Mouse (Mus musculus): ENCODE measurements around the gene Hist1h2bl. TPM values are rescaled to one million over a fixed set of nuclear protein-coding genes. Genes with fewer than 3 reads are reported as not detected.
A peak's percentile ranks its signal among the peaks of the same experiment; 100 is the strongest.
"Not testable (repeated sequence)": the region's sequence is repeated elsewhere in the genome, so short reads cannot be mapped to it uniquely, and the experiment has no call there.

Gene Hist1h2bl
- polyA plus RNA-seq (2015; fragmentation: Nextera tagmentation; extraction: Ambion mirVana), result not detected in 2 replicates

DNA sequence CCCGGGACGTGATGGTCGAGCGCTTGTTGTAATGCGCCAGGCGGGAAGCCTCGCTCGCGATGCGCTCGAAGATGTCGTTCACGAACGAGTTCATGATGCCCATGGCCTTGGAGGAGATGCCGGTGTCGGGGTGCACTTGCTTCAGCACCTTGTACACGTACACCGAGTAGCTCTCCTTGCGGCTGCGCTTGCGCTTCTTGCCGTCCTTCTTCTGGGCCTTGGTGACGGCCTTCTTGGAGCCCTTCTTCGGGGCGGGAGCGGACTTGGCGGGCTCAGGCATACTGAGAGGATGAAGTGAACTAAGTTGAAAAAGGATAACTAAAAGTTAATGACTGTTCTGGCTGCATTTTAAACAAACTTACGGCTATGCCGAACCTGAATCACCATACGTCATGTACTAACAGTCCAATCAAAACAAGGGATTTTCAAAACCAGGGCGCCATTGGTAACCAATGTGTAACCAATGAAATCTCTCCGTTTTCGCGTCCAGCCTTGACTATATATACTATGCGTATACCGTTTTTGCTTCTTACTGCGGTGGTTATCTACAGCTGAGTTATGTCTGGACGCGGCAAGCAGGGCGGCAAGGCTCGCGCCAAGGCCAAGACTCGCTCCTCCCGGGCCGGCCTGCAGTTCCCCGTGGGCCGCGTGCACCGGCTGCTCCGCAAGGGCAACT is at the start of gene Hist1h2bl, which contains the start of gene Hist1h2ai:
Gene Hist1h2bl, minus strand, starts transcription at position 280 of the 676 bp plus-strand sequence.
Gene Hist1h2ai, plus strand, starts transcription at position 559 of the 676 bp plus-strand sequence.
- 2% methylated on average over 24 of the region's 50 CpGs for WGBS
- Histone ChIP-seq H3K4me1 (ENCODE audit: insufficient read depth, low read depth, low read length) (peaks cover 17% of the 10 kb centered on the region; the same call in 1 of the 2 replicates), H3K9ac (replicated peaks; ENCODE audit: low read depth) (peak within 1 kb of the TSS; percentile 39), H3K4me3 (ENCODE audit: low read depth, low read length) (peak within 1 kb of the TSS; percentile 35), H3K4me2 (replicated peaks; ENCODE audit: low read depth, low read length) (peak within 1 kb of the TSS; percentile 67), H3K27ac (ENCODE audit: low read length) (peak within 1 kb of the TSS; percentile 79)
- ATAC-seq (peak; percentile 94), DNase-seq (ENCODE audit: low spot score) (peak; percentile 98)
- H3K36me3 ChIP-seq (ENCODE audit: insufficient read depth, low read length); H3K9me3 ChIP-seq (ENCODE audit: low read length); H3K27me3 ChIP-seq (replicated peaks; ENCODE audit: insufficient read depth, low read length): not testable (repeated sequence)
- TF ChIP-seq EP300 (IDR thresholded peaks at IDR 0.05), result peak; percentile 51; the same call in 1 of the 2 replicates

DNA sequence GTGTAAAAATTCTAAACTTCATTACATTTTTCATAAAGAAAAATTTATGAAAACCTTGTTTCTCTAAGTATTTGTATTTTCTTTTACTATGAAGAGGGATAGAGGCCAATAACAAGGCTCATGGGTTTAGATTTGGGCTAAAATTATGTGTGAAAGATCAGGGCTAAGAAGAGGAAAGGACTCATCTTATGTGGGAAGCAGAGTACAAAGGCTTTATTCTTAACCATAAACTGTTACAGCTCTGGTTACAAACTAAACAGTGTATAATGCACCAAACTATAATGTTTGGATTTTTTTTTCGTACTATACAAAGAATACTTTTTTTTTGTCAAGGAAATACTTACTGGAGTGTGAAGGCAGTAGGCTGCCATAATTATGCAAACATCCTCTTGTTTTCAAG is 39.8 kb upstream of the Hist1h2bl start:
- Histone ChIP-seq H3K9ac (replicated peaks; ENCODE audit: low read depth) (no peak overlapping the region), H3K4me2 (replicated peaks; ENCODE audit: low read depth, low read length) (no peak overlapping the region), H3K27ac (ENCODE audit: low read length) (no peak overlapping the region), H3K4me3 (ENCODE audit: low read depth, low read length) (no peak overlapping the region), H3K9me3 (ENCODE audit: low read length) (no peaks in the 10 kb centered on the region), H3K36me3 (ENCODE audit: insufficient read depth, low read length) (no peaks in the 10 kb centered on the region), H3K27me3 (replicated peaks; ENCODE audit: insufficient read depth, low read length) (no peaks in the 10 kb centered on the region), H3K4me1 (ENCODE audit: insufficient read depth, low read depth, low read length) (no peaks in the 10 kb centered on the region; the same call in 1 of the 2 replicates)
- DNase-seq (ENCODE audit: low spot score) (no peak), ATAC-seq (no peak)
- WGBS, result 42% methylated on average over 1 of the region's 1 CpGs
- no peak for TF ChIP-seq CTCF (IDR thresholded peaks at IDR 0.05)
- TF ChIP-seq EP300 (IDR thresholded peaks at IDR 0.05), result no peak

DNA sequence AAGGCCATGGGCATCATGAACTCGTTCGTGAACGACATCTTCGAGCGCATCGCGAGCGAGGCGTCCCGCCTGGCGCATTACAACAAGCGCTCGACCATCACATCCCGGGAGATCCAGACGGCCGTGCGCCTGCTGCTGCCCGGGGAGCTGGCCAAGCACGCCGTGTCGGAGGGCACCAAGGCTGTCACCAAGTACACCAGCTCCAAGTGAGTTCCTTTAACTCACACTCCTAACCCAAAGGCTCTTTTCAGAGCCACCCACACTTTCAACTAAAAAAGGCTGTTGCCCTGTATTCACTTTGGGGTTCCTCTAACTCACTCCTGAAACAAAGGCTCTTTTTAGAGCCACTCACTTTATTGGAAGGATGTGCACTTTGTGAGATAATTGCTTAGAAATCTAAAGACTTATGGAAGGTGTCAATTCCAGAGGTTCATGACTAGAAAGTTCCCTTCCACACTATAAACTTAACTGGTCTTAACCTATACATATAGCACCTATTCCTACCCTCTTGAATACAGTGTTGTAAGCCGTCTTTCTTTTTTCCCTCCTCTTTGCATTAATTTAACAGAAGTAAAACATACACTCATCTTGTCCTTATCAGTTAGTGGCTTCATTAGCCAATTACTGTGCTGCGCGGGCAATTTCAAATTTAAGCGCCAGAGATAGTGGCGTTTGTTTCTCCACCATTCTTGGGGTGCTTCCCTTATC is 38.5 kb upstream of the Hist1h2bl start:
- under 1% methylated on average over 9 of the region's 26 CpGs for WGBS
- H3K27me3 ChIP-seq (replicated peaks; ENCODE audit: insufficient read depth, low read length); H3K4me1 ChIP-seq (ENCODE audit: insufficient read depth, low read depth, low read length); H3K9me3 ChIP-seq (ENCODE audit: low read length); H3K36me3 ChIP-seq (ENCODE audit: insufficient read depth, low read length): not testable (repeated sequence)
- peak; percentile 15; the same call in 1 of the 2 replicates for ATAC-seq
- Histone ChIP-seq H3K4me2 (replicated peaks; ENCODE audit: low read depth, low read length) (peak overlapping the region; percentile 66), H3K27ac (ENCODE audit: low read length) (peak overlapping the region; percentile 75; the same call in 1 of the 2 replicates), H3K9ac (replicated peaks; ENCODE audit: low read depth) (0 out of 2 replicates have a peak overlapping the region, but pooled peaks have one; percentile 9), H3K4me3 (ENCODE audit: low read depth, low read length) (peak overlapping the region; percentile 52)
- DNase-seq (ENCODE audit: low spot score), result peak; percentile 58

DNA sequence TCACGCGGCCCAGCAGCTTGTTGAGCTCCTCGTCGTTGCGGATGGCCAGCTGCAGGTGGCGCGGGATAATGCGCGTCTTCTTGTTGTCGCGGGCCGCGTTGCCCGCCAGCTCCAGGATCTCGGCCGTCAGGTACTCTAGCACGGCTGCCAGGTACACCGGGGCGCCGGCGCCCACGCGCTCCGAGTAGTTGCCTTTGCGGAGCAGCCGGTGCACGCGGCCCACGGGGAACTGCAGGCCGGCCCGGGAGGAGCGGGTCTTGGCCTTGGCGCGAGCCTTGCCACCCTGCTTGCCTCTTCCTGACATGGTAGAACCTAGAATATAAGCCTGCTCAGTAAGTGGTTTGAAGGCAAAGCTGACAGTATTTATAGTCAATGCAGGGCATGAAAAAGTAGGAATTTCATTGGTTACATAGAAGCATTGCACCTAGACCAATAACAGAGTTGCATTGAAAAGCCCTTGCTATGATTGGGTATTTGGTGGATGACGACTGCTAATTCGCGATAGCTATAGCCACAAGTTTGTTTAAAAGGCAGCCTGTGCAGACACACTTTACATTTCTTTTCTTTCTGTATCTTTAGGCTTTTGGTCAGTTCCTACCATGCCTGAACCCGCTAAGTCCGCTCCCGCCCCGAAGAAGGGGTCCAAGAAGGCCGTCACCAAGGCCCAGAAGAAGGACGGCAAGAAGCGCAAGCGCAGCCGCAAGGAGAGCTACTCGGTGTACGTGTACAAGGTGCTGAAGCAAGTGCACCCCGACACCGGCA is 37.8 kb upstream of the Hist1h2bl start, which contains the start of the genes Hist1h2ak and Hist1h2bn:
Gene Hist1h2ak, minus strand, starts transcription at position 304 of the 762 bp plus-strand sequence.
Gene Hist1h2bn, plus strand, starts transcription at position 600 of the 762 bp plus-strand sequence.
- Histone ChIP-seq H3K4me3 (ENCODE audit: low read depth, low read length) (peak within 1 kb of the TSS; percentile 52), H3K4me2 (replicated peaks; ENCODE audit: low read depth, low read length) (peak within 1 kb of the TSS; percentile 66), H3K27ac (ENCODE audit: low read length) (peak within 1 kb of the TSS; percentile 81), H3K9ac (replicated peaks; ENCODE audit: low read depth) (peak within 1 kb of the TSS; percentile 26)
- not testable (repeated sequence) for H3K36me3 ChIP-seq (ENCODE audit: insufficient read depth, low read length); H3K9me3 ChIP-seq (ENCODE audit: low read length); H3K4me1 ChIP-seq (ENCODE audit: insufficient read depth, low read depth, low read length); H3K27me3 ChIP-seq (replicated peaks; ENCODE audit: insufficient read depth, low read length)
- under 1% methylated on average over 28 of the region's 50 CpGs for WGBS
- ATAC-seq, result peak; percentile 94
- TF ChIP-seq EP300 (IDR thresholded peaks at IDR 0.05) (0 out of 2 replicates have a peak, but pooled peaks have one; percentile 33), CTCF (IDR thresholded peaks at IDR 0.05) (peak; percentile 51)
- peak; percentile 98 for DNase-seq (ENCODE audit: low spot score)

DNA sequence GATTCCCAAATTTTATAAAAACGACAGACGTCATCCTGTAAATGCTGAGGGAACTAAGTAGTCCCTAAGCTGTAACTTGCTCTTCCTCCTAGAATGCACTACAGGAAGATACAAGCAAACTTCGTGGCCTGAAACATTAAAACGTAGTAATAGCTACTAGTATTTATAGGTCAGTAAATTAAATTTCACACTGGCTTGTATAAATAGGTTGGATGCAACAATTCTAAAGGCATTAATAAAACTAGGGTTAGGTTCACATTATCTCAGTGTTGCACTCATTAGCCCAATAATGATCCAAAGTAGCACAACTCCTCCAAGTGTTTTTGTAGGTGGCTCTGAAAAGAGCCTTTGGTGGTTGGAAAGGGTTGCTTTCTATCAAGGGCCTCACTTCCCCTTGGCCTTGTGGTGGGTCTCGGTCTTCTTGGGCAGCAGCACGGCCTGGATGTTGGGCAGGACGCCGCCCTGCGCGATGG is 37.1 kb upstream of the Hist1h2bl start:
- peak overlapping the region; percentile 52 for H3K4me3 ChIP-seq (ENCODE audit: low read depth, low read length)
- H3K27me3 ChIP-seq (replicated peaks; ENCODE audit: insufficient read depth, low read length), result no peaks in the 10 kb centered on the region
- peak overlapping the region; percentile 81 for H3K27ac ChIP-seq (ENCODE audit: low read length)
- H3K4me2 ChIP-seq (replicated peaks; ENCODE audit: low read depth, low read length), result peak overlapping the region; percentile 66
- WGBS, result 1% methylated on average over 9 of the region's 10 CpGs
- TF ChIP-seq EP300 (IDR thresholded peaks at IDR 0.05) (no peak), CTCF (IDR thresholded peaks at IDR 0.05) (no peak)
- no peaks in the 10 kb centered on the region for H3K9me3 ChIP-seq (ENCODE audit: low read length)
- peak overlapping the region; percentile 26 for H3K9ac ChIP-seq (replicated peaks; ENCODE audit: low read depth)
- ATAC-seq, result no peak
- DNase-seq (ENCODE audit: low spot score), result no peak
- H3K36me3 ChIP-seq (ENCODE audit: insufficient read depth, low read length), result no peaks in the 10 kb centered on the region
- peaks cover 7% of the 10 kb centered on the region for H3K4me1 ChIP-seq (ENCODE audit: insufficient read depth, low read depth, low read length)

Data from lung, postnatal 0 days (tissue).